Mouse (Mus musculus) kidney, postnatal 14 days (tissue): ENCODE data around the gene Olfr591.
"Not testable (repeated sequence)": the region's sequence is repeated elsewhere in the genome, so short reads cannot be mapped to it uniquely, and the experiment has no call there.

Experiments used
- DNase-seq: peaks from one replicate; pipeline ENCODE4 v3.0.0; 2022; ENCODE audit warnings: mixed read lengths

Olfr591 gene

DNA sequence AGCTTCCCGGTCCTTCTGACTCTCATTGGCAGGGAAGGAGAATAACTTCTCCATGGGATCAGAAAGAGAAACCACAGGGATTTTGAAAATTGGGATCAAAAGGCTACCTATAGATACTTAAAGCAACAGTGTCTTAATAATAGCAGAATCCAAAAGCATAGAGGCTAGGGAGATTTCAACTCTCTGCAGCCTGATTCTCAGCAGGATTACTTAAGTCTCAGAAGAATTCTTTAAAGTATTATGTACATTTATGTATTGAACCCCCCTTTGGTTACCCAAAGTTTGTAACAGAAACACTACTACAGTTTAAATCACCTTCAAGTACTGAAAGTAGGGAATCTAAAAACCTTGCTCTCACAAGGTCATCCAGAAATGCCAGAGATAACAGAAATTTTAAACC lies at the start of gene Olfr591:
Gene Olfr591, minus strand, starts transcription at position 101 of the 400 bp plus-strand sequence.
- no peak for DNase-seq

DNA sequence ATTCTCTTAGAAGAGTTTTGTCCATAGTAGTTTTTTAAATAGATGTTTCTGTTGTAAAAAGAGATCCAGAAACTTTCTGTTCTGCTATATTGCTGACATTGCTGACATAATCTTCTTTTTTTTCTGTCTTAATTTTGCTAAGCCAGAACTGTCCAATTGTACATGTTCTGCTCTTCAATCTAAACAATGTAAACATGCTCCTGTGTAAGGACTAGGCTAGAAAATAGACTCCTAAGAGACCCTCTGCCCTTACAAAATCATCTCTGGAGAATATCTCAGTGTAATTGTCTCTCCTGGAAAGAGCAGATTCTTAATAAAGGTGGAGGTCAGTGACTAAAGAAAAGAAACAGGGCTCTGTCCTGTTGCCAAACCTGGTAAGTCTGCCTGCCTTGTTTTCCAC lies 38.6 kb upstream of the Olfr591 start, which contains the start of gene Olfr594:
Gene Olfr594, plus strand, starts transcription at position 301 of the 400 bp plus-strand sequence.
- no peak for DNase-seq

DNA sequence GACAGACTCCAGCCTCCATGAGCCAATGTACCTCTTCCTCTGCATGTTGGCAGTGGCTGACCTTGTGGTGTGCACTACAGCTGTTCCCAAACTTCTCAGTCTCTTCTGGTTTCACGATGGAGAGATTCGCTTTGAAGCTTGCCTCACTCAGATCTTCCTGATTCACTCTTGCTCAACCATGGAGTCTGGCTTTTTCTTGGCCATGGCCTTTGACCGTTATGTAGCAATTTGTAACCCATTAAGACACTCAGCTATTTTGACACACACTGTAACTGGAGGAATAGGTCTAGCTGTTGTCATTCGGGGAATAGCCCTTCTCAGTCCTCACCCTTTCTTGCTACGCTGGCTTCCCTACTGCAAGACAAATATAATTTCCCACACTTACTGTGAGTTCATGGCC lies 33.9 kb upstream of the Olfr591 start:
- not testable (repeated sequence) for DNase-seq

DNA sequence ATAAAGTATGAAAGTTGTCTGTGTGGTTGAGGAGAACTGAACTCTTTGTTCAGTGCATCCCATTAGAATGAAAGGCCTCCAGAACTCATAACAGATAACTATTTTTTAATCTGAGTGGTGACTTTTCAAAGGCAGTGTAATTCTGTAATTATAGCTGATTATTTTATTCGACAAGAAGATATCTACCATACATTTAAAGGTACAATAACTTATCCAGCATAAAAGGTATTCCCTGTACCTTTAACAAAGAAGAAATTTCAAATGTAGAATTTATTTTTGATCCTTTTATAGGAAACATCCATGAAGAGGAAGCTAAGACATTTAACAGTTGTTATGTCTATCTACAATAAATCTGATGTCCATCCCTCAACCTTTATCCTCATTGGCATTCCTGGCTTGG lies 33.4 kb upstream of the Olfr591 start, which contains the start of gene Olfr593:
Gene Olfr593, plus strand, starts transcription at position 301 of the 400 bp plus-strand sequence.
- no peak for DNase-seq

DNA sequence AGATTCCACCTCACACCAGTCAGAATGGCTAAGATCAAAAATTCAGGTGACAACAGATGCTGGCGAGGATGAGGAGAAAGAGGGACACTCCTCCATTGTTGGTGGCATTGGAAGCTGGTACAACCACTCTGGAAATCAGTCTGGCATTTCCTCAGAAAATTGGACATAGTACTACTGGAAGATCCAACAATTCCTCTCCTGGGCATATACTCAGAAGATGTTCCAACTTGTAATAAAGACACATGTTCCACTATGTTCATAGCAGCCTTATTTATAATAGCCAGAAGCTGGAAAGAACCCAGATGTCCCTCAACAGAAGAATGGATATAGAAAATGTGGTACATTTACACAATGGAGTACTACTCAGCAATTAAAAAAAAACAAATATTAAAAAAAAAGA lies 6.4 kb upstream of the Olfr591 start, which contains the start of gene Olfr592:
Gene Olfr592, plus strand, starts transcription at position 301 of the 400 bp plus-strand sequence.
- DNase-seq: not testable (repeated sequence)

DNA sequence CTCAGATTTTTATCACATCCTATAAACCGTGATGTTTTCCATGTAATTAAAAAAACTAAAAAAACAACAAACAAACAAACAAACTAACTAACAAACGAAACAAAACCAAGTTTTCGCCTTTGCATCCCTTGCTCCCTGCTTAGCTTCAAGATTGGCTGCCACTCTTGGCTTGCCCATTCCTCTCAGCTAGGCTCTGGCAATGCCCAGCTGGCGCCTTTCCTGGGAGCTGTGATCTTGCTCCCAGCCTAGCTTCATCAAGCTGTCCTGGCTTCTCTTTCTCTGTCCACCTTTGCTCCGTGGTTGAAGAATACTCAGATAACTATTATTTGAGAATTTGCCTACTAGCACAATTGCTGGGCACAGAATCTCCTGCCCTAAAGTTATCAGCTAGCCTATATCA lies 8.4 kb downstream of the Olfr591 start:
- no peak for DNase-seq

DNA sequence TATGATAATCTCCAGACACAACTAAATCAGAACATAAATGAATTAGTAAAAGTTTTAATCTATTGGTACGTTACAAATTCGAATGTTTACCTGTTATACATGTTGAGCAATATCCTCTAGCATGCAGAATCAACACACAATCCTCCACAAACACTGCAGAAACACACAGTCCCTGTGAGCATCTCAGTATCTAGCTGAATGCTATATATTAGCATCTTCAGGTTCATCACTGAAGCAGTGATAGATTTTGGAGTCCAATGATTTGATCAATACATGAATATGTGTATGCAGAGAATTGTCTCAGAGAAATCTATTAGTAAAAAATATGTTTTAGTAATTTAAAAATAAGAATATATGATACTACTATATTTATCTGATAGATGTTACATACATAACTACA lies 21.9 kb downstream of the Olfr591 start, which contains the start of gene Olfr589:
Gene Olfr589, minus strand, starts transcription at position 101 of the 400 bp plus-strand sequence.
- no peak for DNase-seq

DNA sequence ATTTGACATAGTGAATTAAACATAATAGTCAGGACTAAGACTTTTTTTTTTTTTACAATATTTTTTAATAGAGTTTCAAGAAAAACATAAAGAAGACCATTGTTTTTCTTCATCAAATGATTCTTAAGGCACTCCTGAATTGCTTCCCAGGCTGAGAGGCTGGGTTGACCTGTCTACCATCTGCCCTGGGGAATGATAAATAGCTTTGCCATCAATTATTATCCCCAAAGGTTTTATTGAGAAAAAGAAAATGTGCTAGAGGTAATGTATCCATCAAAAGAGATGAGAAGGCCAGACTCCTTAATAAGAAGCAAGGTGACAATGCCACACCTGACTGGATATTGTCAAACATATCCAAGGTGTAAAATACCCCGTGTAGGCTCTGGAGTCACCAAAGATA lies 37.6 kb downstream of the Olfr591 start, which contains the start of gene Olfr588-ps1:
Gene Olfr588-ps1, plus strand, starts transcription at position 301 of the 400 bp plus-strand sequence.
- no peak for DNase-seq

DNA sequence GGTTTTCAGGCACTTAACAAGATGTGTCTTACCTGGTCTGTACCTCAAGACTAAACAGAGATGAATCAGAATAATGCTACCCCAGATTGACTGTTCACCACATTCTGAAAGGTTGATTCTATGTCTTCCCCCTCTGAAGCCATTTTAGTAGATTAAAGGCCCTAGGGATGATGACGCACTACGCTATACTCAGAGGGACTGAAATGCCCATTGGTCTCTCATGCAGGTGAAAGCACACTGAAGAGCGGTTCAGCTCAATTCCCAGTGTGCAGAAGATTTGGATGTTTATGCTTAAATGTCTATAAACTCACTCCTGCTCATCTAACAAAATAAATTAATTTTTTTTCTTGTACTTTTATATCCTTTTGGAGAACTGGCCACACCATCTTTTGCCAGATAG lies 52.6 kb downstream of the Olfr591 start, which contains the start of gene Olfr586:
Gene Olfr586, minus strand, starts transcription at position 101 of the 400 bp plus-strand sequence.
- DNase-seq: no peak

DNA sequence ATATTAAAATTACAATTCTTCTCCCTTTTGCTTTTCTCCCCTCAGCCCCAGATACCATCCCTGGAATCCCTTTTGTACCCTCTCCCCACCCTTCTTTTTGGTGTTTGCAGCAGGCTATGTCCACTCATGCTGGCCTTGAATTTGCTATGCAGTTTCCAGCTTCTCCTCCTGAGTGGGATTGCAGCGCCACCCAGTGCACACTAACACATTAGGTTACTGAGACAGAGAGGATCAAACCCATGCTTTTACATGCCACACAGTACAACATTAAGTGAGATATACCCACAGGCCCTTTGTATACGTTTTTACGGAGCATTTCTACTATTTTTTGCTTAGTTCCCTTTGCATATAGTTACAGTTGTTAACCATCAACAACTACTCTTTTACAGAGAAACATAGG lies 58.7 kb downstream of the Olfr591 start:
- no peak for DNase-seq
